Mouse (Mus musculus) CH12.LX (cell line): Measurements from ENCODE around the gene Pank2. TPM values are rescaled to one million over a fixed set of nuclear protein-coding genes. Genes with fewer than 3 reads are reported as not detected.

Experiments
- DNase-seq: peaks from one replicate; pipeline ENCODE4 v3.0.0-alpha.2; 2013; ENCODE audit errors: extremely low read depth
- H3K27ac ChIP-seq: 2 replicates; pipeline ENCODE4 v1.5.1; 2012; ENCODE audit warnings: low read depth, mild to moderate bottlenecking, control low read depth, moderate library complexity; ENCODE audit not compliant: insufficient read depth
- H3K27me3 ChIP-seq: replicated peaks from 2 replicates; pipeline ENCODE3; 2012; ENCODE audit warnings: inconsistent platforms
- H3K36me3 ChIP-seq, 2 experiments: replicated peaks in 1 of 2; 2 replicates each; pipeline versions ENCODE3 to v1.6.1; 2012; ENCODE audit warnings: inconsistent platforms in 1 of 2, low read length in 1 of 2, mild to moderate bottlenecking in 1 of 2, mixed read lengths in 1 of 2, moderate library complexity in 1 of 2; ENCODE audit not compliant: control insufficient read depth in 1 of 2, insufficient read depth in 1 of 2
- H3K4me1 ChIP-seq, 2 experiments: 2 replicates each; pipeline ENCODE4 v1.6.1; 2012; ENCODE audit warnings: inconsistent platforms in 1 of 2, moderate library complexity in 1 of 2; ENCODE audit not compliant: insufficient read depth in 2 of 2, control insufficient read depth in 1 of 2
- H3K4me2 ChIP-seq: 2 replicates; pipeline ENCODE4 v1.6.1; 2012; ENCODE audit warnings: low read depth, mild to moderate bottlenecking, control low read depth; ENCODE audit not compliant: poor library complexity, insufficient read depth, severe bottlenecking
- H3K4me3 ChIP-seq, 3 experiments: fragments of 150-350 bp in 1 of 3; sonication (generic) in 1 of 3; replicated peaks in 1 of 3; 2 replicates each; pipeline versions ENCODE3 to v1.5.1; 2011 to 2012; ENCODE audit warnings: low read depth in 2 of 3, low read length in 2 of 3, mild to moderate bottlenecking in 2 of 3, moderate library complexity in 2 of 3, control low read depth in 1 of 3, improper control_type of control experiment in 1 of 3, inconsistent platforms in 1 of 3, mixed read lengths in 1 of 3; ENCODE audit not compliant: poor library complexity in 1 of 3
- H3K79me2 ChIP-seq: replicated peaks from 2 replicates; pipeline ENCODE4 v1.6.1; 2012; ENCODE audit warnings: mild to moderate bottlenecking, moderate library complexity; ENCODE audit not compliant: control insufficient read depth, poor library complexity, insufficient read depth, severe bottlenecking; ENCODE audit errors: extremely low read depth
- H3K9ac ChIP-seq: 2 replicates; pipeline ENCODE4 v1.6.1; 2012; ENCODE audit warnings: low read depth, mild to moderate bottlenecking, control low read depth, moderate library complexity; ENCODE audit not compliant: insufficient read depth
- H3K9me3 ChIP-seq: replicated peaks from 2 replicates; pipeline ENCODE3; 2012; ENCODE audit warnings: low read length, inconsistent platforms, mixed read lengths
- BHLHE40 ChIP-seq: IDR thresholded peaks from 2 replicates; pipeline ENCODE4 v1.6.1; 2011; ENCODE audit warnings: mild to moderate bottlenecking, low read depth, low read length, improper control_type of control experiment
- CHD2 ChIP-seq: IDR thresholded peaks from 2 replicates; pipeline ENCODE4 v1.6.1; 2011; ENCODE audit warnings: low read length, improper control_type of control experiment
- ELF1 ChIP-seq: IDR thresholded peaks from 2 replicates; pipeline ENCODE4 v1.6.1; 2014; ENCODE audit warnings: low read depth, mild to moderate bottlenecking, inconsistent platforms, low read length, improper control_type of control experiment
- ETS1 ChIP-seq: conservative IDR thresholded peaks from 2 replicates; pipeline ENCODE4 v1.6.1; 2012; ENCODE audit warnings: low read depth, mild to moderate bottlenecking, inconsistent platforms, low read length, improper control_type of control experiment, moderate library complexity
- JUN ChIP-seq: IDR thresholded peaks from 2 replicates; pipeline ENCODE4 v1.6.1; 2011; ENCODE audit warnings: low read depth, mild to moderate bottlenecking, low read length, improper control_type of control experiment, moderate library complexity; ENCODE audit not compliant: insufficient read depth
- JUND ChIP-seq: conservative IDR thresholded peaks from 2 replicates; pipeline ENCODE4 v1.6.1; 2011; ENCODE audit warnings: low read depth, low read length, improper control_type of control experiment
- KAT2A ChIP-seq: IDR thresholded peaks from 2 replicates; pipeline ENCODE4 v1.6.1; 2012; ENCODE audit warnings: low read length, improper control_type of control experiment, inconsistent platforms; ENCODE audit not compliant: insufficient replicate concordance
- MAFK ChIP-seq: IDR thresholded peaks from 2 replicates; pipeline ENCODE4 v1.6.1; 2011; ENCODE audit warnings: low read length, improper control_type of control experiment; ENCODE audit not compliant: insufficient replicate concordance
- MAX ChIP-seq: IDR thresholded peaks from 2 replicates; pipeline ENCODE4 v1.6.1; 2011; ENCODE audit warnings: low read length, improper control_type of control experiment
- MEF2A ChIP-seq: IDR thresholded peaks from 2 replicates; pipeline ENCODE4 v1.6.1; 2014; ENCODE audit warnings: low read depth, mild to moderate bottlenecking, inconsistent platforms, low read length, improper control_type of control experiment, borderline replicate concordance
- MXI1 ChIP-seq: IDR thresholded peaks from 2 replicates; pipeline ENCODE4 v1.6.1; 2011; ENCODE audit warnings: mild to moderate bottlenecking, low read depth, low read length, improper control_type of control experiment
- NRF1 ChIP-seq: IDR thresholded peaks from 2 replicates; pipeline ENCODE4 v1.6.1; 2014; ENCODE audit warnings: low read depth, mild to moderate bottlenecking, inconsistent platforms, low read length, improper control_type of control experiment, moderate library complexity
- PAX5 ChIP-seq: IDR thresholded peaks from 2 replicates; pipeline ENCODE4 v1.6.1; 2012; ENCODE audit warnings: low read length, inconsistent platforms, mixed read lengths
- POLR2AphosphoS2 ChIP-seq: IDR thresholded peaks from 2 replicates; pipeline ENCODE4 v1.6.1; 2011; ENCODE audit warnings: low read depth, low read length, improper control_type of control experiment
- RAD21 ChIP-seq: IDR thresholded peaks from 2 replicates; pipeline ENCODE4 v1.6.1; 2011; ENCODE audit warnings: low read depth, mild to moderate bottlenecking, low read length, improper control_type of control experiment, moderate library complexity
- SMC3 ChIP-seq: IDR thresholded peaks from 2 replicates; pipeline ENCODE4 v1.6.1; 2011; ENCODE audit warnings: low read depth, low read length, improper control_type of control experiment
- TBP ChIP-seq: conservative IDR thresholded peaks from 2 replicates; pipeline ENCODE4 v1.6.1; 2011; ENCODE audit warnings: low read depth, low read length, improper control_type of control experiment
- TCF12 ChIP-seq: IDR thresholded peaks from 2 replicates; pipeline ENCODE4 v1.6.1; 2014; ENCODE audit warnings: low read depth, mild to moderate bottlenecking, inconsistent platforms, low read length, improper control_type of control experiment
- USF1 ChIP-seq: IDR thresholded peaks from 2 replicates; pipeline ENCODE4 v1.6.1; 2014; ENCODE audit warnings: low read depth, mild to moderate bottlenecking, inconsistent platforms, low read length, improper control_type of control experiment
- USF2 ChIP-seq: conservative IDR thresholded peaks from 2 replicates; pipeline ENCODE4 v1.6.1; 2011; ENCODE audit warnings: low read depth, low read length, improper control_type of control experiment
- dilution Hi-C: fragments of 300-500 bp; cut with MboI; formaldehyde crosslinking; loops from 2 replicates; pipeline ENCODE4 v1.14.3; 2020; ENCODE audit warnings: low sequenced_read_pairs; ENCODE audit not compliant: extremely low pct_unique_long_range_greater_than_20kb, extremely low pct_ligation_motif_present
- in situ Hi-C: fragments of 300-500 bp; cut with MboI; formaldehyde crosslinking; loops from 3 replicates; pipeline ENCODE4 v1.14.3; 2019; ENCODE audit warnings: low sequenced_read_pairs, low pct_ligation_motif_present, low pct_unique_long_range_greater_than_20kb, mixed read lengths
- polyA plus RNA-seq: library from polyadenylated mRNA; unstranded; fragments of >175 nt; gene quantifications from 2 replicates; pipeline ENCODE4 v1.2.1, GENCODE M21; 2012; ENCODE audit warnings: low read depth; ENCODE audit not compliant: insufficient read length
- total RNA-seq, 2 experiments: library from RNA; depleted of rRNA; stranded (reverse); fragments of 300-350 nt in 1 of 2; fragments of >200 nt in 1 of 2; gene quantifications; 2 replicates each; pipeline ENCODE4 v1.2.3; 2012 to 2014

Pank2 gene
- total and polyA plus RNA-seq, 3 experiments: 16.6 to 43.2 (median 28.6) TPM

DNA sequence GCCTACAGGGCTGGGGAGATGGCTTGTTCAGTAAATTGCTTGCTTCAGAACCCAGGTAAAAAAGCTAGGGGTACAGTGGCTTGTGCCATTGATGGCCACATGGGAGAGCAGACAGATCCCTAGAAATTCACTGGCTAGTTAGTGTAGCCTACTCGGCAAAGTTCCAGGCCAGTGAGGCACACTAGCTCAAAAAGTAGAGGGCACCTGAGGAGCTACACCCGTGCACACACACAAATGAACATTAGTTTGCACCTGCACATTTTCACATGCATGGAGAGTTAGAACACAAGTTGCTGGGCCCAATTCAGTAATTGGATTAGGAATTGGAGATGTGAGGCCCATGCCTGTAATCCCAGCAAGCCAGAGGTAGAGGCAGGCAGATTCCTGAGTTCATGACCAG is 2.8 kb downstream of the Pank2 start:
- peaks cover 51% of the 10 kb centered on the region for H3K79me2 ChIP-seq
- dilution Hi-C loops (no loop called here), in situ Hi-C loops (loop anchor here (25.0 kb wide), 1 partner anchor 247 kb away; no protein-coding TSS in a partner anchor)
- H3K4me1 ChIP-seq: peaks cover 9 to 28% of the 10 kb centered on the region in 2 experiments
- H3K9ac ChIP-seq: no peak overlapping the region
- H3K4me3 ChIP-seq: no peak overlapping the region
- no peak overlapping the region for H3K27ac ChIP-seq
- TF ChIP-seq RAD21 (no peak), CHD2 (no peak), MXI1 (no peak), NRF1 (no peak), SMC3 (no peak), KAT2A (no peak), ELF1 (no peak), MAX (no peak), TBP (no peak), USF2 (no peak), ETS1 (no peak), MAFK (no peak)
- H3K27me3 ChIP-seq: no peaks in the 10 kb centered on the region
- H3K4me2 ChIP-seq: no peak overlapping the region
- no peak for DNase-seq
- H3K36me3 ChIP-seq: peaks cover 0 to 22% of the 10 kb centered on the region in 2 experiments
- H3K9me3 ChIP-seq: no peaks in the 10 kb centered on the region

DNA sequence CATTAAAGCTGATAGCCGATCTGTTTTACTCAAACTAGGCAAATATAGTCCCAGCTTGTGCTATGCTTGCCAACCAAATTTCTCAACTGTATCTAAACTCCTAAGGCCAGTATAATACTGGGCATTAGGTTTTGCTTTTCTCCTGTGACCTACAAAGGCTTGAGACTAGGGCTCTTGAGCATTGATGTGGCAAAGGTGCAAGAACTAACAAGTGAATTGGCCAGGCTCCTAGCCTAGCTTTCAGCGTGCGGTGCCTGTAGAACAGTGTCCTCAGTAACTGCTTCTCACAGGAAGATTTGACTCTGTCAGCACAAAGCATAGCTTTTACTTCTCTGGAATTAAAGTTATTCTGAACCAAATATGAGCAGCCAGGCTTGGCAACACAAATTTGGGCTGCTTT is 13.2 kb downstream of the Pank2 start:
- in situ Hi-C loops: no loop called here

More for the DNA sequence above, 13.2 kb downstream of the Pank2 start:
- Histone ChIP-seq H3K9ac (no peak overlapping the region), H3K79me2 (no peaks in the 10 kb centered on the region; the same call in none of the 2 replicates), H3K4me2 (no peak overlapping the region), H3K9me3 (no peaks in the 10 kb centered on the region), H3K27me3 (no peaks in the 10 kb centered on the region), H3K36me3 (peaks cover 35 to 71% of the 10 kb centered on the region in 2 experiments), H3K4me3 (no peak overlapping the region), H3K27ac (no peak overlapping the region), H3K4me1 (no peaks in the 10 kb centered on the region)
- no peak for DNase-seq
- dilution Hi-C loops: no loop called here
- TF ChIP-seq POLR2AphosphoS2 (no peak), TBP (no peak), MEF2A (no peak), BHLHE40 (no peak), USF1 (no peak), JUND (no peak), JUN (no peak), PAX5 (no peak), TCF12 (no peak), SMC3 (no peak)
